Comparison of ENCODE assay signal across 8 mouse cellular contexts in the genomic region with DNA sequence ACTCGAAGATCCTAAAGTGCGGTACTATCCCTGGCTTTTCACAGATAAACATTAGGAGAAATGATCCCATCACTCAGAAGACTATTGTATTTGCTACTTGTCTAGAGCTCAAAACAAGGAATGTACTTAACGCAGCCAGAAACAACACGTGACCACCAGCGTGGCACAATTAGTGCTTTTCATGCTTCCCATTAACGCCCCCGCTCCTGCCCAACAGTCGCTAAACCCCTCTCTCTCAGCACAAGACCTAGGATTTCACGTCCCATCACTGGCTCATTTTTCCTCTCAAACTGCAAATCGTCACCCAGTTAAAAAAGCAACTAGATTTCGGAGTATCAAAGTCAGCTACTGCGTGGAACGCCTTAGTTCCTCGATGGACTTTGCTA. TPM values are rescaled to one million over a fixed set of nuclear protein-coding genes. Genes with fewer than 3 reads are reported as not detected.
DNase-seq lines count a peak whose midpoint lies in the region; ATAC-seq lines count a peak whose summit lies in the region.

No protein-coding gene starts in this region.

- no peaks in the 10 kb centered on the region for H3K36me3 ChIP-seq in intestine, embryonic 15.5 days
- peaks cover 20% of the 10 kb centered on the region for H3K36me3 ChIP-seq in megakaryocyte, embryonic 14.5 days (replicated peaks; ENCODE audit: low read length)

- H3K4me2 ChIP-seq in intestine, embryonic 15.5 days (replicated peaks) = peak overlapping the region; percentile 69

- DNase-seq in adrenal gland, adult 2 months = peak; percentile 38
- DNase-seq in adrenal gland, adult (ENCODE audit: inconsistent age in 2 of 2, low spot score in 1 of 2) = no peak
- peak; percentile 88 for DNase-seq in brain, adult 2 months (ENCODE audit: low read depth, low spot score)
- DNase-seq in left cerebral cortex, postnatal 14 days (ENCODE audit: low spot score in 2 of 2) = peak; percentile 37 to 43
- no peak for DNase-seq in natural killer cell, adult 2 months (ENCODE audit: low spot score in 2 of 2)

- 0 out of 2 replicates have a peak, but pooled peaks have one; percentile 16 for ATAC-seq in frontal cortex, adult (ENCODE audit: low TSS enrichment)
- ATAC-seq in intestine, embryonic 15.5 days = peak; percentile 11

- peak overlapping the region; percentile 80 for H3K27ac ChIP-seq in intestine, embryonic 15.5 days

- H3K4me1 ChIP-seq in intestine, embryonic 15.5 days (replicated peaks) = peaks cover 7% of the 10 kb centered on the region
- H3K4me1 ChIP-seq in megakaryocyte, embryonic 14.5 days = peaks cover 45% of the 10 kb centered on the region

- no peaks in the 10 kb centered on the region for H3K27me3 ChIP-seq in intestine, embryonic 15.5 days (replicated peaks)
- H3K27me3 ChIP-seq in megakaryocyte, embryonic 14.5 days (replicated peaks) = no peaks in the 10 kb centered on the region

- intact Hi-C loops in left cerebral cortex, postnatal 14 days (cut with DNase I) = loop anchor here (5.0 kb wide), 1 partner anchor 56 kb away; the partner anchor contains the start of genes Fgfr1op2 and Ints13

- peak overlapping the region; percentile 71 for H3K9ac ChIP-seq in intestine, embryonic 15.5 days

- no peaks in the 10 kb centered on the region for H3K9me3 ChIP-seq in intestine, embryonic 15.5 days
- H3K9me3 ChIP-seq in megakaryocyte, embryonic 14.5 days = no peaks in the 10 kb centered on the region

- peak overlapping the region; percentile 69 for H3K4me3 ChIP-seq in intestine, embryonic 15.5 days (replicated peaks)
- peak overlapping the region; percentile 97 for H3K4me3 ChIP-seq in megakaryocyte, embryonic 14.5 days (replicated peaks)

- WGBS in intestine, embryonic 15.5 days = 13% methylated on average over 14 of the region's 14 CpGs

RNA-seq across cellular contexts. Expression of gene Med21, which starts 8.7 kb away (rescaled TPM):
- total RNA-seq in adrenal gland, adult 2 months (2021) = 10 to 100 TPM; 67.5 to 78.9 TPM
- 10.8 and 20.8 TPM in 2 replicates for polyA plus RNA-seq in adrenal gland, adult 2 months (2012; rRNA removed)
- 124 and 128 TPM in 2 replicates for polyA plus RNA-seq in intestine, embryonic 15.5 days (2015; fragmentation: Nextera tagmentation; extraction: Ambion mirVana)
- total RNA-seq in left cerebral cortex, postnatal 14 days (2021) = 10 to 100 TPM; 38.2 to 39.1 TPM
- polyA plus RNA-seq in megakaryocyte, embryonic 14.5 days (2012; ENCODE audit: insufficient read depth, low replicate concordance) = 4.1 TPM in 1 of 2 replicates, not detected in the other

RNA-seq across cellular contexts. Expression of gene Tm7sf3, which starts 9.0 kb away (rescaled TPM):
- total RNA-seq in adrenal gland, adult 2 months (2021) = 10 to 100 TPM; 31.7 to 51.5 TPM
- 17.0 and 22.5 TPM in 2 replicates for polyA plus RNA-seq in adrenal gland, adult 2 months (2012; rRNA removed)
- 28.2 and 32.5 TPM in 2 replicates for polyA plus RNA-seq in intestine, embryonic 15.5 days (2015; fragmentation: Nextera tagmentation; extraction: Ambion mirVana)
- total RNA-seq in left cerebral cortex, postnatal 14 days (2021) = 10 to 100 TPM; 30.0 to 33.5 TPM
- 11.0 and 20.2 TPM in 2 replicates for polyA plus RNA-seq in megakaryocyte, embryonic 14.5 days (2012; ENCODE audit: insufficient read depth, low replicate concordance)

RNA-seq across cellular contexts. Expression of gene Ints13, which starts 56.0 kb away (rescaled TPM):
- total RNA-seq in adrenal gland, adult 2 months (2021) = 10 to 100 TPM; 31.3 to 34.3 TPM
- 8.5 and 8.9 TPM in 2 replicates for polyA plus RNA-seq in adrenal gland, adult 2 months (2012; rRNA removed)
- 55.0 and 59.7 TPM in 2 replicates for polyA plus RNA-seq in intestine, embryonic 15.5 days (2015; fragmentation: Nextera tagmentation; extraction: Ambion mirVana)
- total RNA-seq in left cerebral cortex, postnatal 14 days (2021) = 10 to 100 TPM; 29.3 to 40.7 TPM
- 2.1 and 44.0 TPM in 2 replicates for polyA plus RNA-seq in megakaryocyte, embryonic 14.5 days (2012; ENCODE audit: insufficient read depth, low replicate concordance)

RNA-seq across cellular contexts. Expression of gene Fgfr1op2, which starts 56.6 kb away (rescaled TPM):
- 100 to 1,000 TPM; 108 to 137 TPM for total RNA-seq in adrenal gland, adult 2 months (2021)
- polyA plus RNA-seq in adrenal gland, adult 2 months (2012; rRNA removed) = 172 and 185 TPM in 2 replicates
- polyA plus RNA-seq in intestine, embryonic 15.5 days (2015; fragmentation: Nextera tagmentation; extraction: Ambion mirVana) = 89.5 and 91.2 TPM in 2 replicates
- 10 to 100 TPM; 71.7 to 79.8 TPM for total RNA-seq in left cerebral cortex, postnatal 14 days (2021)
- 87.4 and 151 TPM in 2 replicates for polyA plus RNA-seq in megakaryocyte, embryonic 14.5 days (2012; ENCODE audit: insufficient read depth, low replicate concordance)

Comparison
In these comparisons a context has a peak if more than half of its experiments do, and no peak if none do; other contexts are left out.
1. DNase-seq: peak in adrenal gland, adult 2 months (single experiment), brain, adult 2 months (single experiment) and left cerebral cortex, postnatal 14 days (2 of 2); none in adrenal gland, adult (0 of 2) and natural killer cell, adult 2 months (0 of 2).